Mouse (Mus musculus): ENCODE data around the gene Olfr809. TPM values are rescaled to one million over a fixed set of nuclear protein-coding genes. Genes with fewer than 3 reads are reported as not detected.

Olfr809 gene
- not detected for polyA plus RNA-seq (2015; fragmentation: Illumina TruSeq; extraction: RNeasy Lipid Tissue Mini Kit (QIAGEN cat#74804); ENCODE audit: low read depth, low replicate concordance)

DNA sequence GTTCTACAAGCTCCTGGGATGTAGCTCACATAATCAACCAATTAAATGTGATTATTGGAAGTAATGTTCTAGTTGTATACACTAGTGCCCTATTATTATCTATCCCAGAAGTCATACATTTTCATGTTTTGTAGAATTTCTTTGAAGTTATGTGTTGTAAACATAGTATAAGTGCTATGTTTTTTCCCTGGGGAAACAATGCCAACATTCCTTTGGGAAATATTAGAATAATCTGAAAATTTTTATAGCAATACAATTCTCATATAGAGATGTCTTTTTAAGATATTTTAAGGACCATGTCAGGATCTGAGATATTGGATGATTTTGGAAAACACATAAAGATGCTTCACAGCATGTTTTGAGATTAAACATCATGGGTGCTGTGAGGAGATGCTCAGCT, at the start of gene Olfr809:
Gene Olfr809, plus strand, starts transcription at position 301 of the 400 bp plus-strand sequence.

GRCm38 (mm10) chr10:129729275-129729674, 45.2 kb upstream of the Olfr809 start, which contains the start of gene Olfr805:
Gene Olfr805, minus strand, starts transcription at chr10:129729375.

GRCm38 (mm10) chr10:129741821-129742220, 32.6 kb upstream of the Olfr809 start, which contains the start of gene Olfr806:
Gene Olfr806, minus strand, starts transcription at chr10:129741921.

DNA sequence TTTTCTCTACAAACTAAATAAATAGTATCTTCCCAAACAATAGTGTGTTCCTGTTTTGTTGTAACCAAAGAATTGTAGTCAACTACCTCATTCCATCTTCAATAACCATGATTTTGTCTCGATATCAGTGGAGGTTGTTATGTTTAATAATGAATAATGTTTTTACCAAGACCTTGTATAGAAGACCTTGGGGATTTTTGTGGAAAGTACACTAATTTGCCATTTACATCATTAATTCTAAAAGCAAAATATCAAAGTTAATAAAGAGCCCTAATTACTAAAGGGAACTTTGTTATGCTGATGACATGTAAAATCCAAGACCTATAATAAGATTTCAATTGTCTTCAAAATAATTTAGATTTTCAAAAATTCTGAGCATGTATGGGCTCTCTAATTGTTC, 16.7 kb upstream of the Olfr809 start, which contains the start of gene Olfr807:
Gene Olfr807, minus strand, starts transcription at position 101 of the 400 bp plus-strand sequence.

DNA sequence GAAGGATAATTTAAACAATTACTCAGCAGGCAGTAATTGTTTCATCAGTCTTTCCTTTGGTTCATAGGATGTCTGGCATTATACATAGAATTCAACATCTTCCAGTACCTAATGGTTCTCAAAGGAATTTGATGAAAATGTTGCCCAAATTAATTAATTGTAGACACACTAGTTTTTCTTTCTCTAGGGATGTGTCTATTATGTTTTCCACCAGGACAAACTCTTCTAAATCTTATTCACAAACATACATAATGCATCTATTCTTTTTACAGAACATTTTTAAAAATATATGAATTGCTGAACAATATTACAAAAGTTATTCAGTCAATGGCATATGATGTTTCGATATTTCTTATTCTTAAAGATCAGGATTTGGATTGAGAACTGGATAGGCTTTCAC, 9.3 kb upstream of the Olfr809 start, which contains the start of gene Olfr808:
Gene Olfr808, plus strand, starts transcription at position 301 of the 400 bp plus-strand sequence.

GRCm38 (mm10) chr10:129794817-129795216, 20.4 kb downstream of the Olfr809 start, which contains the start of gene Olfr810:
Gene Olfr810, minus strand, starts transcription at chr10:129794917.

GRCm38 (mm10) chr10:129804296-129804695, 29.9 kb downstream of the Olfr809 start, which contains the start of gene Olfr811:
Gene Olfr811, minus strand, starts transcription at chr10:129804396.

Other genes starting within 250 kb of the Olfr809 start
- not detected for gene Olfr792, start 235.5 kb upstream of the Olfr809 start, polyA plus RNA-seq (2015; fragmentation: Illumina TruSeq; extraction: RNeasy Lipid Tissue Mini Kit (QIAGEN cat#74804); ENCODE audit: low read depth, low replicate concordance)
- gene Olfr794, start 207.0 kb upstream of the Olfr809 start, polyA plus RNA-seq (2015; fragmentation: Illumina TruSeq; extraction: RNeasy Lipid Tissue Mini Kit (QIAGEN cat#74804); ENCODE audit: low read depth, low replicate concordance), result not detected
- gene Olfr796, start 162.1 kb upstream of the Olfr809 start, polyA plus RNA-seq (2015; fragmentation: Illumina TruSeq; extraction: RNeasy Lipid Tissue Mini Kit (QIAGEN cat#74804); ENCODE audit: low read depth, low replicate concordance), result not detected
- not detected for gene Olfr798, start 146.7 kb upstream of the Olfr809 start, polyA plus RNA-seq (2015; fragmentation: Illumina TruSeq; extraction: RNeasy Lipid Tissue Mini Kit (QIAGEN cat#74804); ENCODE audit: low read depth, low replicate concordance)
- not detected for gene Olfr799, start 137.2 kb upstream of the Olfr809 start, polyA plus RNA-seq (2015; fragmentation: Illumina TruSeq; extraction: RNeasy Lipid Tissue Mini Kit (QIAGEN cat#74804); ENCODE audit: low read depth, low replicate concordance)
- gene Olfr800, start 116.9 kb upstream of the Olfr809 start, polyA plus RNA-seq (2015; fragmentation: Illumina TruSeq; extraction: RNeasy Lipid Tissue Mini Kit (QIAGEN cat#74804); ENCODE audit: low read depth, low replicate concordance), result not detected
- gene Olfr801, start 100.8 kb upstream of the Olfr809 start, polyA plus RNA-seq (2015; fragmentation: Illumina TruSeq; extraction: RNeasy Lipid Tissue Mini Kit (QIAGEN cat#74804); ENCODE audit: low read depth, low replicate concordance), result not detected
- not detected for gene Olfr802, start 86.5 kb upstream of the Olfr809 start, polyA plus RNA-seq (2015; fragmentation: Illumina TruSeq; extraction: RNeasy Lipid Tissue Mini Kit (QIAGEN cat#74804); ENCODE audit: low read depth, low replicate concordance)
- gene Olfr803, start 80.4 kb upstream of the Olfr809 start, polyA plus RNA-seq (2015; fragmentation: Illumina TruSeq; extraction: RNeasy Lipid Tissue Mini Kit (QIAGEN cat#74804); ENCODE audit: low read depth, low replicate concordance), result not detected
- gene Olfr804, start 71.4 kb upstream of the Olfr809 start, polyA plus RNA-seq (2015; fragmentation: Illumina TruSeq; extraction: RNeasy Lipid Tissue Mini Kit (QIAGEN cat#74804); ENCODE audit: low read depth, low replicate concordance), result not detected
- not detected for gene Olfr805, start 45.3 kb upstream of the Olfr809 start, polyA plus RNA-seq (2015; fragmentation: Illumina TruSeq; extraction: RNeasy Lipid Tissue Mini Kit (QIAGEN cat#74804); ENCODE audit: low read depth, low replicate concordance)
- not detected for gene Olfr806, start 32.7 kb upstream of the Olfr809 start, polyA plus RNA-seq (2015; fragmentation: Illumina TruSeq; extraction: RNeasy Lipid Tissue Mini Kit (QIAGEN cat#74804); ENCODE audit: low read depth, low replicate concordance)
- gene Olfr807, start 16.8 kb upstream of the Olfr809 start, polyA plus RNA-seq (2015; fragmentation: Illumina TruSeq; extraction: RNeasy Lipid Tissue Mini Kit (QIAGEN cat#74804); ENCODE audit: low read depth, low replicate concordance), result not detected
- not detected for gene Olfr808, start 9.2 kb upstream of the Olfr809 start, polyA plus RNA-seq (2015; fragmentation: Illumina TruSeq; extraction: RNeasy Lipid Tissue Mini Kit (QIAGEN cat#74804); ENCODE audit: low read depth, low replicate concordance)
- not detected for gene Olfr810, start 20.3 kb downstream of the Olfr809 start, polyA plus RNA-seq (2015; fragmentation: Illumina TruSeq; extraction: RNeasy Lipid Tissue Mini Kit (QIAGEN cat#74804); ENCODE audit: low read depth, low replicate concordance)
- gene Olfr811, start 29.8 kb downstream of the Olfr809 start, polyA plus RNA-seq (2015; fragmentation: Illumina TruSeq; extraction: RNeasy Lipid Tissue Mini Kit (QIAGEN cat#74804); ENCODE audit: low read depth, low replicate concordance), result not detected
- not detected for gene Olfr812, start 71.5 kb downstream of the Olfr809 start, polyA plus RNA-seq (2015; fragmentation: Illumina TruSeq; extraction: RNeasy Lipid Tissue Mini Kit (QIAGEN cat#74804); ENCODE audit: low read depth, low replicate concordance)
- not detected for gene Olfr813, start 80.7 kb downstream of the Olfr809 start, polyA plus RNA-seq (2015; fragmentation: Illumina TruSeq; extraction: RNeasy Lipid Tissue Mini Kit (QIAGEN cat#74804); ENCODE audit: low read depth, low replicate concordance)
- not detected for gene Olfr814, start 105.2 kb downstream of the Olfr809 start, polyA plus RNA-seq (2015; fragmentation: Illumina TruSeq; extraction: RNeasy Lipid Tissue Mini Kit (QIAGEN cat#74804); ENCODE audit: low read depth, low replicate concordance)
- not detected for gene Olfr815, start 131.2 kb downstream of the Olfr809 start, polyA plus RNA-seq (2015; fragmentation: Illumina TruSeq; extraction: RNeasy Lipid Tissue Mini Kit (QIAGEN cat#74804); ENCODE audit: low read depth, low replicate concordance)
- not detected for gene Olfr816, start 141.0 kb downstream of the Olfr809 start, polyA plus RNA-seq (2015; fragmentation: Illumina TruSeq; extraction: RNeasy Lipid Tissue Mini Kit (QIAGEN cat#74804); ENCODE audit: low read depth, low replicate concordance)
- gene Olfr818, start 174.5 kb downstream of the Olfr809 start, polyA plus RNA-seq (2015; fragmentation: Illumina TruSeq; extraction: RNeasy Lipid Tissue Mini Kit (QIAGEN cat#74804); ENCODE audit: low read depth, low replicate concordance), result not detected
- gene Olfr819, start 192.6 kb downstream of the Olfr809 start, polyA plus RNA-seq (2015; fragmentation: Illumina TruSeq; extraction: RNeasy Lipid Tissue Mini Kit (QIAGEN cat#74804); ENCODE audit: low read depth, low replicate concordance), result not detected
- gene Olfr247, start 201.5 kb downstream of the Olfr809 start, polyA plus RNA-seq (2015; fragmentation: Illumina TruSeq; extraction: RNeasy Lipid Tissue Mini Kit (QIAGEN cat#74804); ENCODE audit: low read depth, low replicate concordance), result not detected
- not detected for gene Gm10310, start 210.4 kb downstream of the Olfr809 start, polyA plus RNA-seq (2015; fragmentation: Illumina TruSeq; extraction: RNeasy Lipid Tissue Mini Kit (QIAGEN cat#74804); ENCODE audit: low read depth, low replicate concordance)
- gene Olfr820, start 238.0 kb downstream of the Olfr809 start, polyA plus RNA-seq (2015; fragmentation: Illumina TruSeq; extraction: RNeasy Lipid Tissue Mini Kit (QIAGEN cat#74804); ENCODE audit: low read depth, low replicate concordance), result not detected

Data from brain, adult 10 weeks (tissue).